Mouse (Mus musculus) lung, postnatal 0 days (tissue): Measurements from ENCODE around the gene Wdtc1.

Source experiments
- CTCF ChIP-seq: IDR thresholded peaks from 2 replicates; pipeline ENCODE4 v1.5.1; 2016; ENCODE audit warnings: antibody characterized with exemption, mild to moderate bottlenecking
- EP300 ChIP-seq: IDR thresholded peaks from 2 replicates; pipeline ENCODE4 v1.6.1; 2016; ENCODE audit warnings: antibody characterized with exemption, mild to moderate bottlenecking, control low read depth

DNA sequence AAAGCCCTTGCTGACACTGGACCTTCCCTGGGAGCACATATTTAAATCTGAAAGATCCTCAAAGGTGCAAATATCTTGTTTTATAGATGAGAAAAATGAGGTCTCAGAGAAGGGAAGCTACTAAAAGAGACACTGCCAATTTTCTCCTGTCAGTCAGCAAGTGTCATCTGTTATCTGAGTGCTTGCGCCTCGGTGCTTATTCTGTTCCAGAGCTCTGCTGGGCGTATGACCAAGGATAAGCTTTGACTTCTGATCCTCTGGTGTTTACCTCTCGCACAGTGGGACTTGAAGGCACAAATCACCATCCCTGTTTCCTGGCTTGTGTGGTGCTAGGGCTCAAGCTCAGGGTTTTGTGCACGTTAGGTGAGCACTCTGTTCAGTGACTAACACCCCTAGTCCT is 50.6 kb downstream of the Wdtc1 start:
- TF ChIP-seq CTCF (no peak), EP300 (no peak)
